Mouse (Mus musculus) cortical plate, adult 2 months (tissue): Measurements from ENCODE around the gene Asl.

Source experiments
- CTCF ChIP-seq: fragments of 200-500 bp; IDR thresholded peaks from 2 replicates; pipeline ENCODE4 v1.5.1; 2011; ENCODE audit warnings: mild to moderate bottlenecking, control low read depth, low read length; ENCODE audit not compliant: insufficient read depth; ENCODE audit errors: extremely low read depth
- POLR2A ChIP-seq: fragments of 200-500 bp; IDR thresholded peaks from 2 replicates; pipeline ENCODE4 v1.6.1; 2011; ENCODE audit warnings: mild to moderate bottlenecking, low read length, control low read depth; ENCODE audit not compliant: insufficient read depth; ENCODE audit errors: extremely low read depth

DNA sequence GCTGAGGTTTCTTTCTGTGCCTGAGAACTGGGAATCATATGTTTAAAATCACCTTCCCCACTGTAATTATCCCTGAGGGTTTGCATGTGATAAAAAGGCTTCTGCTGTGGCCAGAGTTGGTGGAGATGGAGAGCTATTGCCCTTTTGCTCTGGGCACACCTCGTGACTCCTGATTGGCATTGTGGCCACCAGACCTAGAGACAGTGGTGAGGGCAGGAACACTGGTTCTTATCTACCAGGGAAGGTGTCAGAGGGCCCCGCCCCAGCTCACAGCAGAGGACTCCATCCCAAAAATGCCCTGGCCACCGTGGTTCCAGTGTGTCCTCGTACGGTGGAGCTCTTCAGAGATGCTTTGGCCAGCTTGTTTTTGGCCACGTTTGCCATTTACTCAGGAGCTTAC lies 23.9 kb upstream of the Asl start:
- TF ChIP-seq CTCF = no peak
- no peak for TF ChIP-seq POLR2A
